Mouse (Mus musculus) gastrocnemius, postnatal 10 days (tissue): ENCODE results near the gene Tgm3. TPM values are rescaled to one million over a fixed set of nuclear protein-coding genes. Genes with fewer than 3 reads are reported as not detected.

Experiments used
- microRNA-seq, 2 experiments: library from miRNA; unstranded; fragments of <30 nt; microRNA quantifications; one replicate each; pipeline ENCODE4 v1.2.0; 2021
- total RNA-seq, 2 experiments: library from RNA; stranded (reverse); gene quantifications; 2 replicates each; pipeline ENCODE4 v1.2.3; 2021

Gene Tgm3
- total RNA-seq, 2 experiments from 2014 or later, result 0.07 TPM; not detected in 1

Small RNA genes lying within 50 kb of the gene (microRNA-seq; reads per million reads assigned to microRNA genes)
- gene Mir6339, result 0 reads per million in 2 experiments

Other genes starting within 250 kb of the Tgm3 start
- gene Stk35, start 211.8 kb upstream of the Tgm3 start, total RNA-seq, result 1 to 10 TPM; 6.7 to 7.5 TPM
- gene Tgm6, start 100.1 kb downstream of the Tgm3 start, total RNA-seq, result not detected
- 100 to 1,000 TPM; 155 to 170 TPM for gene Snrpb, start 167.1 kb downstream of the Tgm3 start, total RNA-seq
- gene Tmc2, start 182.8 kb downstream of the Tgm3 start, total RNA-seq, result not detected